11 mouse cellular contexts compared by ENCODE assay signal in genomic region chr15:12493258-12493657, GRCm38 (mm10).
DNase-seq lines count a peak whose midpoint lies in the region; ATAC-seq and TF ChIP-seq lines count a peak whose summit lies in the region.
"Had no signal": no experiment of that assay in that cellular context is flagged by ENCODE, and none has a peak within 500 bp of the region (broad histone marks: within the 10 kb centered on the region; RNA-seq: fewer than 3 reads in every experiment).

No protein-coding gene starts in this region.

- H3K4me2 ChIP-seq in liver, embryonic 12.5 days = no peak overlapping the region
- no peak overlapping the region for H3K4me2 ChIP-seq in lung, embryonic 14.5 days
- H3K4me2 ChIP-seq: liver, embryonic 15.5 days had no signal

- 0 out of 2 replicates have a peak, but pooled peaks cover 2% of the 10 kb centered on the region for H3K4me1 ChIP-seq in liver, adult 2 months (ENCODE audit: control insufficient read depth, insufficient read depth, low read length)
- H3K4me1 ChIP-seq in liver, embryonic 12.5 days = no peaks in the 10 kb centered on the region
- no peaks in the 10 kb centered on the region for H3K4me1 ChIP-seq in lung, embryonic 14.5 days (ENCODE audit: insufficient read depth)
- H3K4me1 ChIP-seq in testis, adult 2 months (ENCODE audit: control insufficient read depth, insufficient read depth, low read length) = peaks cover 7% of the 10 kb centered on the region
- no peaks in the 10 kb centered on the region for H3K4me1 ChIP-seq in cerebellum, adult 2 months (ENCODE audit: control insufficient read depth, insufficient read depth, low read length)

- no peak for TF ChIP-seq POLR2A in liver, adult 2 months (IDR thresholded peaks at IDR 0.05; ENCODE audit: extremely low read depth, insufficient read depth, low read length)
- TF ChIP-seq POLR2A in testis, adult 2 months (IDR thresholded peaks at IDR 0.05; ENCODE audit: control insufficient read depth, low read depth, low read length) = no peak
- TF ChIP-seq POLR2A in cerebellum, adult 2 months (IDR thresholded peaks at IDR 0.05; ENCODE audit: borderline replicate concordance, insufficient read depth, low read length) = no peak

- no peaks in the 10 kb centered on the region for H3K27me3 ChIP-seq in liver, adult 2 months (ENCODE audit: control insufficient read depth, insufficient read depth, low read length)
- H3K27me3 ChIP-seq in liver, embryonic 12.5 days (replicated peaks) = no peaks in the 10 kb centered on the region
- no peaks in the 10 kb centered on the region for H3K27me3 ChIP-seq in lung, embryonic 14.5 days (ENCODE audit: insufficient read depth, low read length)
- H3K27me3 ChIP-seq in testis, adult 2 months (ENCODE audit: control insufficient read depth, insufficient read depth, low read length) = no peaks in the 10 kb centered on the region
- H3K27me3 ChIP-seq in cerebellum, adult 2 months (ENCODE audit: control insufficient read depth, insufficient read depth, low read length) = no peaks in the 10 kb centered on the region
- H3K27me3 ChIP-seq: liver, embryonic 15.5 days had no signal

- H3K4me3 ChIP-seq in liver, adult 2 months (ENCODE audit: insufficient read depth, low read depth, low read length) = no peak overlapping the region
- no peak overlapping the region for H3K4me3 ChIP-seq in liver, embryonic 12.5 days
- H3K4me3 ChIP-seq in lung, embryonic 14.5 days (ENCODE audit: low read depth, low read length) = no peak overlapping the region
- H3K4me3 ChIP-seq in testis, adult 2 months (ENCODE audit: control insufficient read depth, low read depth, low read length) = no peak overlapping the region
- no peak overlapping the region for H3K4me3 ChIP-seq in cerebellum, adult 2 months (replicated peaks; ENCODE audit: insufficient read depth, low read depth, low read length)
- H3K4me3 ChIP-seq: liver, embryonic 15.5 days had no signal

- H3K27ac ChIP-seq in liver, adult 2 months (replicated peaks; ENCODE audit: insufficient read depth, low read depth, low read length) = no peak overlapping the region
- H3K27ac ChIP-seq in liver, embryonic 12.5 days = no peak overlapping the region
- H3K27ac ChIP-seq in lung, embryonic 14.5 days (ENCODE audit: low read depth) = no peak overlapping the region
- H3K27ac ChIP-seq in testis, adult 2 months (ENCODE audit: control insufficient read depth, insufficient read depth, low read depth, low read length) = peak overlapping the region; percentile 1
- H3K27ac ChIP-seq in cerebellum, adult 2 months (ENCODE audit: insufficient read depth, low read length) = no peak overlapping the region
- H3K27ac ChIP-seq: liver, embryonic 15.5 days had no signal

- H3K79me2 ChIP-seq in liver, adult 2 months (ENCODE audit: control insufficient read depth, insufficient read depth, low read length) = no peaks in the 10 kb centered on the region

- TF ChIP-seq CTCF in liver, adult 2 months (IDR thresholded peaks at IDR 0.05; ENCODE audit: low read depth, low read length) = no peak
- TF ChIP-seq CTCF in lung, embryonic 14.5 days (IDR thresholded peaks at IDR 0.05; ENCODE audit: low read depth) = no peak
- no peak for TF ChIP-seq CTCF in testis, adult 2 months (IDR thresholded peaks at IDR 0.05; ENCODE audit: control insufficient read depth, insufficient read depth, insufficient replicate concordance, low read depth, low read length)
- no peak for TF ChIP-seq CTCF in cerebellum, adult 2 months (IDR thresholded peaks at IDR 0.05; ENCODE audit: borderline replicate concordance, insufficient read depth, low read depth, low read length)

- no peak overlapping the region for H3K9ac ChIP-seq in liver, adult 2 months (ENCODE audit: low read depth, low read length)
- H3K9ac ChIP-seq in liver, embryonic 12.5 days = no peak overlapping the region
- H3K9ac ChIP-seq in lung, embryonic 14.5 days = no peak overlapping the region
- H3K9ac ChIP-seq: liver, embryonic 15.5 days had no signal

- DNase-seq in liver, adult 2 months (ENCODE audit: extremely low read depth, low read depth, low spot score) = peak; percentile 8
- DNase-seq in kidney, adult 9 months = peak; percentile 27
- DNase-seq in lung, embryonic 14.5 days = peak; percentile 34
- no peak for DNase-seq in left cerebral cortex, postnatal 4 days
- DNase-seq in cerebellum, adult 2 months = no peak
- DNase-seq in spleen, postnatal 36 days (ENCODE audit: low spot score in 2 of 2) = no peak
- DNase-seq: adrenal gland, adult 8-10 months; thymus, postnatal 25 days had no signal

- WGBS in liver, adult 2 months = 64% methylated on average over 7 of the region's 7 CpGs
- WGBS in liver, embryonic 12.5 days (ENCODE audit: insufficient replicate concordance) = 62% methylated on average over 7 of the region's 7 CpGs
- 52% methylated on average over 7 of the region's 7 CpGs for WGBS in lung, embryonic 14.5 days
- 45% methylated on average over 7 of the region's 7 CpGs for WGBS in cerebellum, adult 2 months

- no peaks in the 10 kb centered on the region for H3K9me3 ChIP-seq in liver, embryonic 12.5 days (replicated peaks)
- H3K9me3 ChIP-seq in lung, embryonic 14.5 days (ENCODE audit: low read depth, low read length) = no peaks in the 10 kb centered on the region
- H3K9me3 ChIP-seq: liver, embryonic 15.5 days had no signal

- ATAC-seq in liver, embryonic 12.5 days = no peak
- peak; percentile 47; the same call in 1 of the 2 replicates for ATAC-seq in lung, embryonic 14.5 days (ENCODE audit: insufficient read depth)

- intact Hi-C loops in left cerebral cortex, postnatal 4 days (cut with DNase I) = no loop called here

- H3K36me3 ChIP-seq in liver, adult 2 months (ENCODE audit: control insufficient read depth, insufficient read depth, low read length) = no peaks in the 10 kb centered on the region
- H3K36me3 ChIP-seq in liver, embryonic 12.5 days = no peaks in the 10 kb centered on the region
- H3K36me3 ChIP-seq in lung, embryonic 14.5 days (ENCODE audit: insufficient read depth) = no peaks in the 10 kb centered on the region
- no peaks in the 10 kb centered on the region for H3K36me3 ChIP-seq in testis, adult 2 months (ENCODE audit: control insufficient read depth, insufficient read depth, low read length)
- H3K36me3 ChIP-seq: liver, embryonic 15.5 days had no signal

Comparison
In these comparisons a context has a peak if more than half of its experiments do, and no peak if none do; other contexts are left out.
1. DNase-seq: peak in liver, adult 2 months (single experiment), kidney, adult 9 months (single experiment) and lung, embryonic 14.5 days (single experiment); none in left cerebral cortex, postnatal 4 days (single experiment), cerebellum, adult 2 months (0 of 2) and spleen, postnatal 36 days (0 of 2).